Mouse (Mus musculus) adrenal gland, postnatal 10 days (tissue): Measurements from ENCODE around the gene Fgfr2. TPM values are rescaled to one million over a fixed set of nuclear protein-coding genes. Genes with fewer than 3 reads are reported as not detected.

ENCODE experiments used
- DNase-seq: peaks from one replicate; pipeline ENCODE4 v3.0.0; 2021; ENCODE audit warnings: mixed read lengths
- total RNA-seq, 2 experiments: library from RNA; stranded (reverse); gene quantifications; 2 replicates each; pipeline ENCODE4 v1.2.3; 2021

The Fgfr2 gene
- total RNA-seq, 2 experiments from 2014 or later: 128 to 169 TPM

DNA sequence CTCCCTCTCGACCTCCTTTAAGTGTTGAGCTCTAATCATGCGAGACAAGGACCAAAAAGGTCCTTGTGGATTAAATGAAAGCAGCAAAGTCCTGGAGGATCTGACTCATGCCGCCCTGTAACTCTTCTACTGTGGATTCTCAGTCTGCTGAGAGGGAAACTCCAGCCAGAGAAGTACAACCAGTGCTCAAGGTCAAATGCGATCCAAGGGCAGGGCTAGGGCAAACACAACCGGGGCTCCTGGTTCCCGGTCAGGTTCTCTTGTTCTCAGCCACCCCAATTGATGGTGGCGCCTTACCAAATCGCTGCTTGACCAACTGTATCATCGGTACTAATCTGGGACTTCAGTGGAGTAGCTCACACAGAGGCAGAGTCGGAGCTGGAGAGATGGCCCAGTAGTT lies 322.3 kb downstream of the Fgfr2 start:
- DNase-seq: no peak

DNA sequence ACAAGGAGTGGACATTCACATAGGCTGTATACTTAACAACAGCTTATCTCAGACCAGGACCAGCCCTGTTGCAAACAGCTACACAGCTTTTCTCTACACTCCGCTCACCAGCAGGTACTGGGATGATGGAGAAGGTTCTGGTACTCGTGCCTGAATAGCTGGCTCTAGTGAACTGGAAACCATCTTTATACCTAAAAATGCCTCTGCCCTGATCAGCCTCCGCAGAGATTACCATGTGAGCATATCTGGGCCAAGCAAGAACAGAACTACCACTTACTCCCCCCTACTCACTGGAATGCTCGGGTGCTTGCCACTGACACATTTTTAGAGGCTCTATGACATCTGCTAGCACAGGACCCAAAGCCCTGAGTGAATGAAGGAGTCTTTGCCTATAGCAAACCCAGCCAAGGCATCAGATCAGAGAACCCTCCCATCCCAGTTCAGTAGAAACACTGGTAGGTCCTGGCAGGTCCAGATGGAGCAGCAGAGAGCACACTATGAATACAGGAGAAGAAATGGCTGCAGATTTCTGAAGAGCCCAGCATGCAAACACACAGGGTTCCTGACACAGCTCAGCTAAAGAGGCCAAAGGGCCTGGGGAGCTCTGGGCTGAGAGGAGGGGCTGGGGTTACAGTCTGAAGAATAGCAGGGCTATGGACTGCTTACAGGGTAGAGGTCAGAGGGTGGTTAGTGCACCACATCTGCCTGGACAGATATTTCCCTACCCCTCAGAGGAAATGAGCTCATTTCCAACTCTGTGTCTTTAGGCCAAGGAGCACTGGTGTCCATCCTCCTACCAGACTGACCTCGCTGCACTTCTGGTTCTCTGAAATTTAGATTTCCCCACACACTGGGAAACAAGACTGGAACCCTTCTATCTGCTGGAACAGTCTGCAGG lies 323.8 kb downstream of the Fgfr2 start:
- DNase-seq: no peak

GRCm38 (mm10) chr7:132795141-132795540 lies 328.0 kb downstream of the Fgfr2 start:
- DNase-seq: no peak

- DNase-seq: no peak
These were observed 329.7 kb downstream of the Fgfr2 start for GRCm38 (mm10) chr7:132793467-132793866.

DNA sequence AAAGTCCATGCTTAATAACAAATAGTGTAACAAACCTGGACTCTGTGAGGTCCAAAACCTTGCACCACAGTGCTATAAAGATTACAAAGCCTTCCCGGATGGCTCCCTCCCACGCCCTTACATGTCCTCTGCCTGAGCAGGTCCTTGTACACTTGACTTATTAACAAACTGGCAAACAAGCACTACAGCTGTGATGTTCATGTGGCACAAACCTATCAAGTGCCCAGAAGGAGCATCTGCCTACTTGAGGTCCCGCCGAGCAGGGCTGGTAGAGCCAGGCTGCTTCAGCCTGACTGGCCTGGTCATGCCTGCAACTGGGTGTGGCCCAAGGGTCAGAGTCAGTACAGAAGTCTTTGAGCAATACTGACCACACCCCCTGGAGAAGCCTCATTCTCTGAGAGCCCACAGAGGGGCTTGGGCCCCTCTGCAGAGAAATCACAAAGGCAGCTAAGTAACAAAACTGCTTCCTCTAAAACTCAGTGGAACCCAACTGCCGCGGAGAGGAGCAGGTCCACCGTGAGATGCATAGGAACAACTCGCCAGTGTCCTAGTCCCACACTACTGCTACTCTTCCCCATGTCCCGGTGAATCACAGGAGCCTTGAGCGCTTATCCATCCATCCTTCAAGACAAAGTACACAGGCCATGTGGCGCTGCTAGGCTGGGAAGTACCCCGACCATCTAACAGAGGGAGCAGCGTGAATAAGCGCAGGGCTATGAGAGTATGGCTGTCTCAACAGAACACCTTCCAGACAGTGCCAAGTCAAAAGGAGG lies 332.5 kb downstream of the Fgfr2 start:
- no peak for DNase-seq

- peak; percentile 67 for DNase-seq
These were observed 334.3 kb downstream of the Fgfr2 start for GRCm38 (mm10) chr7:132788826-132789225.

DNA sequence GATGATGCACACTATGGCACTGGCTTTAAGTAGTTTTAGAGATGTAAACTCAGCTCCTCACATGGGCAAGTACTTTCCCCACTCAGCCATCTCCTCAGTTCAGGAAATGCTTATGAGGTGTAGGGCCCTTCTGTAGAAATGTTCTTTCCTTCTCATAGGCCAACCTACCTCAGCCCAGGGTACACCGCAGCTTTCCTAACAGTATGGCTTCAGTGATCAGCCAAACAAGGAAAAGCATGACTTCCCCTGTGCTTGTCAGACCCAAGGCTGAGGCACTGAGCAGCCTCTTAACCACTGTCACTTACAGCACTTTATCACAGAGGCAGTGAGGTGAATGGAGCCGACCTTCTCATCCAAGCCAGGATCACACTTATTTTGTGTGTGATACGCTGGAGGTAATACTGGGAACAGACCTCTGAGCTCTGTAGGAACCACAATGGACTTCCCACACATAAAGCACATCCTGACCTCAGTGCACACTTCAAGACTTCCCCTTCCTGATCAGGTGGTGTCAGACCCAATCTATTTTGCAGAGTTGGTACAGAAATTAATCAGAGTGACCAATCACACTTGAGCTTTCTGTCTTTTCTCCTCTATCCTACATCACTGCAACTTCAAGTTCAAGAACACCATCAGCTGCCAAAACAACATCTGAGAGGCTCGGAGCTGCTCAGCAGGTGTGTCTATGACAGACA lies 335.5 kb downstream of the Fgfr2 start:
- DNase-seq: no peak

DNA sequence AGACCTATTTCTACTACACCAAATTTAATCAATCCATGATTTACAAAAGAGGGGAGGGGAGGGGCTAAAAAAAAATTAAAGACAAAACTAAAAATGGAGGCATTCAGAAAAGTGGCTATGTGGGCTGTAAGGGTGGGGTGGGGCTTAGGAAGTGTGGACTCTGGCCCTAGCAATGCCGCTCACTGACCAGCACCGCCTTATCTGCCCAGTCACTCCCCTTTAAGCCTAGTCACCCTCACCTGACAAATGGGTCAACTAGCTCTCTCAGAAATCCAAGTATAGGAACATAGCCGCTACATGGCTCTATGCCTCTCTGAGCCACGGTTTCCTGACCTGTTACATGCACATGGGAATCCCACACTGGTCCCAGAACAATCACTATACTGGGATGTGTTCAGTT lies 336.1 kb downstream of the Fgfr2 start:
- no peak for DNase-seq

DNA sequence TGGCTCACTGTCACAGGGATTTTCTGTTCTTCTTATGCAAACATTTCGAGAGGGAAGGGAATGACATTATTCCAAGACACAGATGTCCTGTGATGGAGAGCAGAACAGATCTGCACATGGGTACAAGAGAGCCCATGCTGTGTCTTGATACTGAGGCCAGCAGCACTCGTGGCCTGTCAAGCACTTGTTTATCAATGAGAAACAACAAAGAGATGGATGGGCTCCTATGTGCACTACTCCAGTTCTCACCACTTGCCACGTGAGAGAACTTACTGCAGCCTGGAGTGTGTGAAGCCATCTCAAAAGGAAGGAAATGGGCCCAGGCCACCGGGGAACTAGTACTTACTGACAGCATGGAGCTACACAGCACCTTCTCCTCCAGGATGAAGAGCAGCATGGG lies 336.6 kb downstream of the Fgfr2 start:
- no peak for DNase-seq

GRCm38 (mm10) chr7:132786011-132786410 lies 337.1 kb downstream of the Fgfr2 start:
- no peak for DNase-seq

DNA sequence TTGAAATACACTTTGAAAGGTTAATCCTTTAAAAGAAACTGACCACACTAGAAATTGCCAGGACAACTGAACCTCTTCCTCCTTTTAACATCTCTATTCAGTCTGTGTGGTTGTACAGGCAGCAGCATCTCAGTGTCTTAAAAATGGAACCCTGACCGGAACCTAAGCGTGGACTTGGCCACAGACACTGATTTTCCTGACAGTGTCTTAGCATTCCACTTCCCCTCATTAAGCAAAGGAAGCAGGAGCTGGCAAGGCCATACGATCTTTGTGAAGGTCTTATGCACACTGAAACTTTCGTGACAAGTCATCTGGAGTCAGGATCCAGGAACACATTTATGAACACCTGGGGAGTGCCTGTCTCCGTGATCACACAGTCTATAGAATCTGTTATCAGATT lies 339.0 kb downstream of the Fgfr2 start:
- no peak for DNase-seq

DNA sequence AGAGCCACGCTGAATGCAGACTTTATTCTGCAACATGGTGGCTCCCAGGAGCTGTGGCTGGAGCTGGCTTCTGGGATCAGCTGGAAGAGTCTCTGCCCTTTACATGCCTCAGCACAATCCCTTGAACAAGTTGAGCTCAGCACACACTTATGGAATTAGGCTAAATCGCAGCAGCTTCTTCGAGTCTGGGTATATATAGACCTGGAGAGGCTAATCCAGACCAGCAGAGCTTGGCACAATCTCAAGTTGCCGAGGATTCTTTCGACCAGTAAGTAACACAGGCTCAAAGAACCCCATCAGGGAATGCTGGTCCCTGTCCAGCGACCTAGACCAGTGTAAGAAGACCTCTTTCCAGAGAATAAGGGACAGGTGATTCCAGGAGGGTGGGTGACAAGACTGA lies 341.3 kb downstream of the Fgfr2 start:
- DNase-seq: no peak

GRCm38 (mm10) chr7:132781130-132781814 lies 341.9 kb downstream of the Fgfr2 start:
- DNase-seq: no peak

- DNase-seq: no peak
These were observed 342.5 kb downstream of the Fgfr2 start for GRCm38 (mm10) chr7:132780611-132781010.

GRCm38 (mm10) chr7:132778630-132779029 lies 344.5 kb downstream of the Fgfr2 start:
- DNase-seq: no peak

GRCm38 (mm10) chr7:132777728-132778453 lies 345.3 kb downstream of the Fgfr2 start:
- no peak for DNase-seq

DNA sequence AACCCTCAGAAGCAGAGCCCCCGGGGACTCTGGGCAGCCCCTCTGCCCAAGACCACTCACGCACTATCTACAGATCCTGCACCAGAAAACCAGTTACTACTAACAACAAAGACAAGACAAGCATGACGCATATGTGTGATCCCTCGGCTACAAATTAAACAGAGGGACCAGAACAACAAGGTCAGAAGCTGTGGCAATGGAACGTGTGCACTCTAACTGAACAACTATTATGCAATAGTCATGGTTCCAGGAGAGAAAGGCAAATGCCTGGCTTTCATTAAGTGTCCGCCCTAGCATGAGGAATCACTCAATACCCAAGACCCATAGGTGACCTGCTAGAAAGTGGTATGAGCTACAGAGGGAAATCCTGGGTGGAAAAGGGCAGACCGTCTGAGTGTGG lies 346.0 kb downstream of the Fgfr2 start:
- DNase-seq: no peak

GRCm38 (mm10) chr7:132776338-132777111 lies 346.6 kb downstream of the Fgfr2 start:
- DNase-seq: peak; percentile 80

GRCm38 (mm10) chr7:132775922-132776321 lies 347.2 kb downstream of the Fgfr2 start:
- DNase-seq: no peak

- DNase-seq: peak; percentile 86
These were observed 347.8 kb downstream of the Fgfr2 start for GRCm38 (mm10) chr7:132775333-132775732.
